Mouse (Mus musculus) heart, postnatal 36 days (tissue): Measurements from ENCODE around the gene Gpsm2. TPM values are rescaled to one million over a fixed set of nuclear protein-coding genes. Genes with fewer than 3 reads are reported as not detected.
"Not testable (repeated sequence)": the region's sequence is repeated elsewhere in the genome, so short reads cannot be mapped to it uniquely, and the experiment has no call there.

Experiments used
- DNase-seq, 2 experiments: peaks; one replicate each; pipeline ENCODE4 v3.0.0; 2021 to 2022
- intact Hi-C: fragments of 180-260 bp; cut with DNase I; formaldehyde crosslinking; loops from one replicate; pipeline ENCODE4 v1.15.1; 2025
- total RNA-seq, 2 experiments: library from RNA; stranded (reverse); gene quantifications; 2 replicates each; pipeline ENCODE4 v1.2.3; 2021

Gene Gpsm2
- total RNA-seq, 2 experiments from 2014 or later, result 2.0 to 2.5 TPM

GRCm38 (mm10) chr3:108727776-108728175, 5.7 kb upstream of the Gpsm2 start:
- DNase-seq, result no peak
- intact Hi-C loops, result no loop called here

- intact Hi-C loops, result no loop called here
- DNase-seq, result no peak
Observed at GRCm38 (mm10) chr3:108727344-108727743, 5.2 kb upstream of the Gpsm2 start.

GRCm38 (mm10) chr3:108726413-108726812, 4.3 kb upstream of the Gpsm2 start:
- DNase-seq, result no peak
- intact Hi-C loops, result no loop called here

- intact Hi-C loops, result no loop called here
Observed at GRCm38 (mm10) chr3:108721076-108721991, 775 bp downstream of the Gpsm2 start.

GRCm38 (mm10) chr3:108719761-108720160, 2.3 kb downstream of the Gpsm2 start:
- DNase-seq, result no peak
- intact Hi-C loops, result no loop called here

More at GRCm38 (mm10) chr3:108721076-108721991, 775 bp downstream of the Gpsm2 start:
- peak; percentile 45 to 52 for DNase-seq

GRCm38 (mm10) chr3:108719357-108719756, 2.8 kb downstream of the Gpsm2 start:
- DNase-seq, result no peak
- intact Hi-C loops, result no loop called here

GRCm38 (mm10) chr3:108717896-108718502, 4.1 kb downstream of the Gpsm2 start:
- intact Hi-C loops, result no loop called here
- no peak for DNase-seq

- DNase-seq, result no peak
- intact Hi-C loops, result no loop called here
Observed at GRCm38 (mm10) chr3:108714837-108715236, 7.3 kb downstream of the Gpsm2 start.

- intact Hi-C loops, result no loop called here
- no peak for DNase-seq
Observed at GRCm38 (mm10) chr3:108713065-108713675, 8.9 kb downstream of the Gpsm2 start.

GRCm38 (mm10) chr3:108711296-108711695, 10.8 kb downstream of the Gpsm2 start:
- no peak for DNase-seq
- intact Hi-C loops, result no loop called here

GRCm38 (mm10) chr3:108702789-108703188, 19.3 kb downstream of the Gpsm2 start:
- intact Hi-C loops, result no loop called here

GRCm38 (mm10) chr3:108701256-108701655, 20.9 kb downstream of the Gpsm2 start:
- no peak for DNase-seq
- intact Hi-C loops, result loop anchor here (1.0 kb wide), 1 partner anchor 70 kb away; no protein-coding TSS in a partner anchor

More at GRCm38 (mm10) chr3:108702789-108703188, 19.3 kb downstream of the Gpsm2 start:
- DNase-seq, result no peak

GRCm38 (mm10) chr3:108699786-108700185, 22.3 kb downstream of the Gpsm2 start:
- intact Hi-C loops, result no loop called here
- no peak for DNase-seq

GRCm38 (mm10) chr3:108698662-108699061, 23.4 kb downstream of the Gpsm2 start:
- intact Hi-C loops, result no loop called here
- no peak for DNase-seq

- no peak for DNase-seq
- intact Hi-C loops, result no loop called here
Observed at GRCm38 (mm10) chr3:108694321-108694720, 27.8 kb downstream of the Gpsm2 start.

GRCm38 (mm10) chr3:108689979-108690378, 32.1 kb downstream of the Gpsm2 start:
- intact Hi-C loops, result no loop called here
- no peak for DNase-seq

- intact Hi-C loops, result no loop called here
- DNase-seq, result no peak
Observed at GRCm38 (mm10) chr3:108689446-108689845, 32.7 kb downstream of the Gpsm2 start.

- DNase-seq, result no peak
- intact Hi-C loops, result no loop called here
Observed at GRCm38 (mm10) chr3:108689015-108689441, 33.1 kb downstream of the Gpsm2 start.

GRCm38 (mm10) chr3:108685701-108686100, 36.4 kb downstream of the Gpsm2 start:
- no peak for DNase-seq
- intact Hi-C loops, result no loop called here

GRCm38 (mm10) chr3:108683597-108683996, 38.5 kb downstream of the Gpsm2 start:
- DNase-seq, intact Hi-C loops: not testable (repeated sequence)

- intact Hi-C loops, result no loop called here
- DNase-seq, result no peak
Observed at GRCm38 (mm10) chr3:108681004-108681403, 41.1 kb downstream of the Gpsm2 start.
